Mouse (Mus musculus): ENCODE measurements around the gene Fkbp8. TPM values are rescaled to one million over a fixed set of nuclear protein-coding genes. Genes with fewer than 3 reads are reported as not detected.

The Fkbp8 gene
- polyA plus RNA-seq, 1 experiment from 2014 or later = 243 TPM

DNA sequence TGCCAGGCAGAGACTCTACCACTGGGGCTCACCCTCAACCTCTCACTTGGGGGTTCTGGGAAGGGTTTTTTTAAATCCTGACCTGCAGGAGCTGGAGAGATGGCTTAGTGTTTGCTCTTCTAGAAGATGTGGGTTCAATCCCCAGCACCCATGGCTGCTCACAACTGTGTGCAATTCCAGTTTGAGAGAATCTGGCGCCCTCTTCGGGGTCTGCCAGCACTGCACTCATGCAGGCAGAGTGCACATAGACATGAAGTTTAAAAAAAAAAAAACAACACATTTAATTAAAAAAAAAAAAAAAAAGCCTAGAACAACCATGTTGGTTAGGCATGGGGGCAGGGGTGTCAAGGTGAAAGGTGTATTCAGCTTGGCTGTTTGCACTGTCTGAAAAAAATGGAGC, 2.8 kb downstream of the Fkbp8 start:
- H3K27ac ChIP-seq (ENCODE audit: low read depth, low read length) = no peak overlapping the region
- H3K9ac ChIP-seq (ENCODE audit: low read depth, low read length) = no peak overlapping the region
- 87% methylated on average over 2 of the region's 2 CpGs for WGBS
- peaks cover 5% of the 10 kb centered on the region; the same call in 1 of the 2 replicates for H3K4me1 ChIP-seq (replicated peaks; ENCODE audit: control insufficient read depth, insufficient read depth, low read length)
- H3K4me2 ChIP-seq (replicated peaks; ENCODE audit: low read depth, low read length) = no peak overlapping the region
- no peak for DNase-seq (ENCODE audit: low spot score)
- peaks cover 12% of the 10 kb centered on the region; the same call in 1 of the 2 replicates for H3K36me3 ChIP-seq (ENCODE audit: control insufficient read depth, insufficient read depth, low read length)
- no peak overlapping the region for H3K4me3 ChIP-seq (ENCODE audit: low read depth, low read length)
- ATAC-seq (ENCODE audit: low FRiP score) = no peak
- no peaks in the 10 kb centered on the region for H3K27me3 ChIP-seq (ENCODE audit: control insufficient read depth, insufficient read depth, low read length)
- no peaks in the 10 kb centered on the region for H3K9me3 ChIP-seq (ENCODE audit: control insufficient read depth, low read length)

DNA sequence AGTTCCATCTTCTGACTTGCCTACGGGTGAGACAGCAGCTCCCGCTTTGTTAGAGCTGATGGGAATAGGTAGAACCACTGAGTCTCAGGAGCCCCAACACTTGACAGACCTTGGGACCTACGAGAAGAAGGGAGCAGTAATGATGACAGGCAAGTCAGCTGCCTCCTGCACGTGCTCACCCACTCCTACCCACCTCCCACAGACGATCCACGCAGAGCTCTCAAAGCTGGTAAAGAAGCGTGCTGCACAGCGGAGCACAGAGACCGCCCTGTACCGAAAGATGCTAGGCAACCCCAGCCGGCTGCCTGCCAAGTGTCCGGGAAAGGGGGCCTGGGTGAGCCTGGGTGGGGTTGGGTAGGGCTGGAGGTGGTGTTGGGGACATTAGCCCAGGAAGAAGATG, 6.8 kb downstream of the Fkbp8 start:
- H3K36me3 ChIP-seq (ENCODE audit: control insufficient read depth, insufficient read depth, low read length) = peaks cover 12% of the 10 kb centered on the region; the same call in 1 of the 2 replicates
- 95% methylated on average over 12 of the region's 12 CpGs for WGBS
- H3K9ac ChIP-seq (ENCODE audit: low read depth, low read length) = no peak overlapping the region
- no peaks in the 10 kb centered on the region for H3K9me3 ChIP-seq (ENCODE audit: control insufficient read depth, low read length)
- H3K4me3 ChIP-seq (ENCODE audit: low read depth, low read length) = no peak overlapping the region
- no peaks in the 10 kb centered on the region for H3K27me3 ChIP-seq (ENCODE audit: control insufficient read depth, insufficient read depth, low read length)
- H3K4me2 ChIP-seq (replicated peaks; ENCODE audit: low read depth, low read length) = no peak overlapping the region
- ATAC-seq (ENCODE audit: low FRiP score) (no peak), DNase-seq (ENCODE audit: low spot score) (no peak)
- no peaks in the 10 kb centered on the region for H3K4me1 ChIP-seq (replicated peaks; ENCODE audit: control insufficient read depth, insufficient read depth, low read length)
- no peak overlapping the region for H3K27ac ChIP-seq (ENCODE audit: low read depth, low read length)

DNA sequence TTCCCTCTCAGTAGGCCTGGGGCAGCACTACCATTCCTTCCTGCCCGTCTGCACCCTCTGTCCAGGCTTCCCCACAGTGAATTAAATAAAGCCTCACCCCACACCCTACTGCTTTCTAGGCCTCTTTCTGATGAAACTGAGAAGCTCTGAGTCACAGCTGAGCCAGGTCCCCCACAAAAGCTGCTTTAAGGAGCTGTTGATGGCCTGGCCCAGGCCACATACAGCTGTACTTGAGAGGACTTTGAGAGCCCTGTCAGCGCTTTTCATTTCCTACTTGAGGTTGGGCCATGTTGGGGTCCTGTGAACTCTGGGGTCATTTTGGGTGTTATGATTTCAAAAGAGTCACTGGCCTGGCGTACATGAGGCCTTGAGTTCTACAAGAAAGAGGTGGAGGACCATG, 7.7 kb downstream of the Fkbp8 start:
- H3K4me1 ChIP-seq (replicated peaks; ENCODE audit: control insufficient read depth, insufficient read depth, low read length) = peaks cover 3% of the 10 kb centered on the region; the same call in 1 of the 2 replicates
- peaks cover 9% of the 10 kb centered on the region; the same call in 1 of the 2 replicates for H3K36me3 ChIP-seq (ENCODE audit: control insufficient read depth, insufficient read depth, low read length)
- H3K4me2 ChIP-seq (replicated peaks; ENCODE audit: low read depth, low read length) = no peak overlapping the region
- no peaks in the 10 kb centered on the region for H3K27me3 ChIP-seq (ENCODE audit: control insufficient read depth, insufficient read depth, low read length)
- no peak overlapping the region for H3K4me3 ChIP-seq (ENCODE audit: low read depth, low read length)
- H3K9me3 ChIP-seq (ENCODE audit: control insufficient read depth, low read length) = no peaks in the 10 kb centered on the region
- ATAC-seq (ENCODE audit: low FRiP score) (no peak), DNase-seq (ENCODE audit: low spot score) (no peak)
- WGBS = 93% methylated on average over 3 of the region's 3 CpGs
- H3K27ac ChIP-seq (ENCODE audit: low read depth, low read length) = no peak overlapping the region
- no peak overlapping the region for H3K9ac ChIP-seq (ENCODE audit: low read depth, low read length)

- Histone ChIP-seq H3K9me3 (ENCODE audit: control insufficient read depth, low read length) (no peaks in the 10 kb centered on the region), H3K36me3 (ENCODE audit: control insufficient read depth, insufficient read depth, low read length) (peaks cover 9% of the 10 kb centered on the region; the same call in 1 of the 2 replicates), H3K4me1 (replicated peaks; ENCODE audit: control insufficient read depth, insufficient read depth, low read length) (peaks cover 5% of the 10 kb centered on the region; the same call in 1 of the 2 replicates), H3K4me2 (replicated peaks; ENCODE audit: low read depth, low read length) (no peak overlapping the region), H3K27ac (ENCODE audit: low read depth, low read length) (no peak overlapping the region), H3K27me3 (ENCODE audit: control insufficient read depth, insufficient read depth, low read length) (no peaks in the 10 kb centered on the region), H3K4me3 (ENCODE audit: low read depth, low read length) (no peak overlapping the region), H3K9ac (ENCODE audit: low read depth, low read length) (no peak overlapping the region)
- no peak for ATAC-seq (ENCODE audit: low FRiP score)
- no peak for DNase-seq (ENCODE audit: low spot score)
- 93% methylated on average over 2 of the region's 2 CpGs for WGBS
Observed at GRCm38 (mm10) chr8:70535701-70536100, 8.2 kb downstream of the Fkbp8 start.

- H3K9ac ChIP-seq (ENCODE audit: low read depth, low read length) = peak overlapping the region; percentile 8; the same call in 1 of the 2 replicates
- peak overlapping the region; percentile 91 for H3K27ac ChIP-seq (ENCODE audit: low read depth, low read length)
- peak; percentile 54 for DNase-seq (ENCODE audit: low spot score)
- no peaks in the 10 kb centered on the region for H3K27me3 ChIP-seq (ENCODE audit: control insufficient read depth, insufficient read depth, low read length)
- H3K4me1 ChIP-seq (replicated peaks; ENCODE audit: control insufficient read depth, insufficient read depth, low read length) = peaks cover 5% of the 10 kb centered on the region; the same call in 1 of the 2 replicates
- ATAC-seq (ENCODE audit: low FRiP score) = peak; percentile 33
- no peaks in the 10 kb centered on the region for H3K9me3 ChIP-seq (ENCODE audit: control insufficient read depth, low read length)
- peak overlapping the region; percentile 81 for H3K4me3 ChIP-seq (ENCODE audit: low read depth, low read length)
- H3K36me3 ChIP-seq (ENCODE audit: control insufficient read depth, insufficient read depth, low read length) = peaks cover 3% of the 10 kb centered on the region; the same call in 1 of the 2 replicates
- H3K4me2 ChIP-seq (replicated peaks; ENCODE audit: low read depth, low read length) = peak overlapping the region; percentile 91
- WGBS = 16% methylated on average over 24 of the region's 24 CpGs
Observed at GRCm38 (mm10) chr8:70538024-70538579, 10.6 kb downstream of the Fkbp8 start.

- peak overlapping the region; percentile 81 for H3K4me3 ChIP-seq (ENCODE audit: low read depth, low read length)
- peak overlapping the region; percentile 91 for H3K4me2 ChIP-seq (replicated peaks; ENCODE audit: low read depth, low read length)
- no peaks in the 10 kb centered on the region for H3K9me3 ChIP-seq (ENCODE audit: control insufficient read depth, low read length)
- no peaks in the 10 kb centered on the region for H3K27me3 ChIP-seq (ENCODE audit: control insufficient read depth, insufficient read depth, low read length)
- peaks cover 5% of the 10 kb centered on the region; the same call in 1 of the 2 replicates for H3K4me1 ChIP-seq (replicated peaks; ENCODE audit: control insufficient read depth, insufficient read depth, low read length)
- 0% methylated on average over 32 of the region's 32 CpGs for WGBS
- peak overlapping the region; percentile 43; the same call in 1 of the 2 replicates for H3K9ac ChIP-seq (ENCODE audit: low read depth, low read length)
- DNase-seq (ENCODE audit: low spot score) (peak; percentile 100), ATAC-seq (ENCODE audit: low FRiP score) (peak; percentile 81)
- peaks cover under 1% of the 10 kb centered on the region; the same call in 1 of the 2 replicates for H3K36me3 ChIP-seq (ENCODE audit: control insufficient read depth, insufficient read depth, low read length)
- H3K27ac ChIP-seq (ENCODE audit: low read depth, low read length) = peak overlapping the region; percentile 91
Observed at GRCm38 (mm10) chr8:70538633-70539076, 11.1 kb downstream of the Fkbp8 start.

DNA sequence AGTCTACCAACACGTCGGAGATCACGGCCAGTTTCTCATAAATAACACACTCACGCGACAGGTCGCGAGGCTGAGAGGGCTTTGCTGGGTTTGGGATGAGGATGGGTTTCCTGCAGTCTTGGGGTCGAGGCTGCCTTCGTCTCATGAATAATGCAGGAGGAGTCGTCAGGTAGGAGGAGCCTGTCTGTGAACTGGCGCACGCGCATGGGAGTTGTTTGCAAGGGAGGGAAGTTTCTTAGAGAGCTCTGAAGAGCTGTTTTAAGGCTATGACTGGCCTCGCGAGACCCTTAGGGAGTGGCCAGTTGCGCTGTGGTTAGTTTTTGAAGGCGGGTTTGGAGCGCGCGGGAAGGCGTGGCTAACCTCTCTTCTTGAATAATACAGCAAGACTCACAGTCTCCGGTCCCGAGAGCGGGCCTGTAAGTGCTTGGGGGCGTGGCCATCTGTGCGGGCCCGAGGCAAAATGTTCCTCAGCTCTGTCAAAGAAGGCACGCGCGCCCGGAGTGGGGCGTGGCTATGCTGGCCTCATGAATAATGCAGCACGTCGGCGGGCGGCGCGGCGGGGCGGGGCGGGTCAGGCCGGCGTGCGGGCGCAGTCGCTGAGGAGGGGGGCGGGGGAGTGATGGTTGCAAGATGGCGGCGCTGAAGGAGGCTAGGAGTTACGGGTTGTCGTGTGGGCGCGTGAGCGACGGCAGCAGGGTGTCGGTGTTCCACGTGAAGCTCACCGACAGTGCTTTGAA, 11.7 kb downstream of the Fkbp8 start, which contains the start of gene Ell:
TSS of gene Ell (plus strand) at position 381 of the 737 bp plus-strand sequence.
- Histone ChIP-seq H3K36me3 (ENCODE audit: control insufficient read depth, insufficient read depth, low read length) (no peaks in the 10 kb centered on the region; the same call in 1 of the 2 replicates), H3K4me3 (ENCODE audit: low read depth, low read length) (peak within 1 kb of the TSS; percentile 81), H3K9ac (ENCODE audit: low read depth, low read length) (peak within 1 kb of the TSS; percentile 85), H3K27me3 (ENCODE audit: control insufficient read depth, insufficient read depth, low read length) (no peaks in the 10 kb centered on the region), H3K4me2 (replicated peaks; ENCODE audit: low read depth, low read length) (peak within 1 kb of the TSS; percentile 91), H3K27ac (ENCODE audit: low read depth, low read length) (peak within 1 kb of the TSS; percentile 91), H3K4me1 (replicated peaks; ENCODE audit: control insufficient read depth, insufficient read depth, low read length) (peaks cover 5% of the 10 kb centered on the region; the same call in 1 of the 2 replicates), H3K9me3 (ENCODE audit: control insufficient read depth, low read length) (no peaks in the 10 kb centered on the region)
- ATAC-seq (ENCODE audit: low FRiP score) (peak; percentile 90), DNase-seq (ENCODE audit: low spot score) (peak; percentile 99)
- WGBS = 1% methylated on average over 51 of the region's 58 CpGs

GRCm38 (mm10) chr8:70540013-70540506, 12.5 kb downstream of the Fkbp8 start:
- DNase-seq (ENCODE audit: low spot score) (peak; percentile 9), ATAC-seq (ENCODE audit: low FRiP score) (no peak)
- no peak overlapping the region for H3K27ac ChIP-seq (ENCODE audit: low read depth, low read length)
- H3K4me1 ChIP-seq (replicated peaks; ENCODE audit: control insufficient read depth, insufficient read depth, low read length) = peaks cover 5% of the 10 kb centered on the region; the same call in 1 of the 2 replicates
- peak overlapping the region; percentile 81 for H3K4me3 ChIP-seq (ENCODE audit: low read depth, low read length)
- no peaks in the 10 kb centered on the region; the same call in 1 of the 2 replicates for H3K36me3 ChIP-seq (ENCODE audit: control insufficient read depth, insufficient read depth, low read length)
- H3K9ac ChIP-seq (ENCODE audit: low read depth, low read length) = peak overlapping the region; percentile 85
- 14% methylated on average over 4 of the region's 4 CpGs for WGBS
- no peaks in the 10 kb centered on the region for H3K9me3 ChIP-seq (ENCODE audit: control insufficient read depth, low read length)
- no peaks in the 10 kb centered on the region for H3K27me3 ChIP-seq (ENCODE audit: control insufficient read depth, insufficient read depth, low read length)
- peak overlapping the region; percentile 91 for H3K4me2 ChIP-seq (replicated peaks; ENCODE audit: low read depth, low read length)
